ENCODE assay signal across 8 mouse cellular contexts in the genomic region with DNA sequence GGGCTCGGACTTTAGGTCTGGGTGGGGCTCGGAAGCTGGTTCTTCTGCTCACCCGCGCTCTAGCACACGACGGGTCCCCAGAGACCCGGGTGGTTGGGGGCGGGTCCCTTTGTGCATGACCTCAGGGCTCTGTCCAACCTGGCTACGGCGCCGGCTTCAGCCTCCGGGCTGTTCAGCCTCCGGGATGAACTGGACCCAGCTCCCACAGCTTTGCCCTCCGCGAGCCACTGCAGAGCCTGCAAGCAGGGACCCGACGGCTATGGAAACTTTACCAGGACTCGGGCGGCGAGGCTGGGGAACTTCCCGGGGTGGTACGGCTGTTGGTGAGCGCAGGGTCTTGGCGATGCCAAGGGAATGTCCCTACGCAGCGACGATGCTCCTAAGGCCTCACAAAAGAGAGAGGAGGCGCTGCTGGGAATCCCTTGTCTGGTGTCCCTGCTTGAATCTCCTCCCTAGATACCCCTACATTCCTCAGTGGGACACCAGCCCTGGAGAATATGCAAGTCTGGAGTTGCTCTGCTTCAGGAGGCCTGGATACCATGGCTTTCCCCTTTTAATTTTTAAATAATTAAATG. TPM values are rescaled to one million over a fixed set of nuclear protein-coding genes. Genes with fewer than 3 reads are reported as not detected.
DNase-seq lines count a peak whose midpoint lies in the region; ATAC-seq lines count a peak whose summit lies in the region.

No protein-coding gene starts in this region.

- peak overlapping the region; percentile 89 for H3K4me2 ChIP-seq in heart, embryonic 12.5 days
- H3K4me2 ChIP-seq in midbrain, embryonic 12.5 days (replicated peaks): peak overlapping the region; percentile 85

- WGBS in heart, embryonic 12.5 days: 2% methylated on average over 28 of the region's 28 CpGs
- WGBS in midbrain, embryonic 12.5 days: under 1% methylated on average over 27 of the region's 28 CpGs

- peak overlapping the region; percentile 67 for H3K4me3 ChIP-seq in heart, embryonic 12.5 days
- peak overlapping the region; percentile 83 for H3K4me3 ChIP-seq in midbrain, embryonic 12.5 days

- H3K36me3 ChIP-seq in heart, embryonic 12.5 days: no peaks in the 10 kb centered on the region
- H3K36me3 ChIP-seq in midbrain, embryonic 12.5 days: no peaks in the 10 kb centered on the region

- H3K9ac ChIP-seq in heart, embryonic 12.5 days: peak overlapping the region; percentile 74
- peak overlapping the region; percentile 84 for H3K9ac ChIP-seq in midbrain, embryonic 12.5 days (replicated peaks)

- DNase-seq in adrenal gland, adult (ENCODE audit: inconsistent age in 2 of 2, low spot score in 1 of 2): peak; percentile 50 to 77
- no peak for DNase-seq in adrenal gland, postnatal 4 days (ENCODE audit: low spot score in 2 of 2)
- DNase-seq in thymus, postnatal 4 days: peak; percentile 38
- no peak for DNase-seq in thymus, postnatal 0 days (ENCODE audit: low spot score)
- DNase-seq in kidney, postnatal 4 days: peak; percentile 64 to 76
- DNase-seq in natural killer cell, adult 2 months (ENCODE audit: low spot score in 2 of 2): no peak

- H3K27me3 ChIP-seq in heart, embryonic 12.5 days (replicated peaks): peaks cover 25% of the 10 kb centered on the region
- H3K27me3 ChIP-seq in midbrain, embryonic 12.5 days: peaks cover 31% of the 10 kb centered on the region

- no peak for ATAC-seq in heart, embryonic 12.5 days (ENCODE audit: insufficient number of reproducible peaks, low FRiP score)
- ATAC-seq in midbrain, embryonic 12.5 days (ENCODE audit: low FRiP score, low read depth): no peak; the same call in 1 of the 2 replicates

- H3K4me1 ChIP-seq in heart, embryonic 12.5 days (replicated peaks): peaks cover 29% of the 10 kb centered on the region
- peaks cover 42% of the 10 kb centered on the region for H3K4me1 ChIP-seq in midbrain, embryonic 12.5 days

- H3K27ac ChIP-seq in heart, embryonic 12.5 days (ENCODE audit: poor library complexity, severe bottlenecking): no peak overlapping the region
- H3K27ac ChIP-seq in midbrain, embryonic 12.5 days (replicated peaks): peak overlapping the region; percentile 49; the same call in 1 of the 2 replicates

- H3K9me3 ChIP-seq in heart, embryonic 12.5 days (replicated peaks): no peaks in the 10 kb centered on the region
- no peaks in the 10 kb centered on the region for H3K9me3 ChIP-seq in midbrain, embryonic 12.5 days

RNA-seq across cellular contexts. Expression of a gene that starts 0.7 kb away (rescaled TPM):
- total RNA-seq in adrenal gland, postnatal 4 days (2021): 10 to 100 TPM; 56.9 to 59.4 TPM
- polyA plus RNA-seq in thymus, postnatal 0 days (2015; fragmentation: Nextera tagmentation; extraction: Ambion mirVana): 31.2 and 40.0 TPM in 2 replicates
- 32.5 and 36.9 TPM in 2 replicates for polyA plus RNA-seq in heart, embryonic 12.5 days (2016; fragmentation: Nextera tagmentation; extraction: Ambion mirVana)
- polyA plus RNA-seq in midbrain, embryonic 12.5 days (2016; fragmentation: Nextera tagmentation; extraction: Ambion mirVana): 129 and 134 TPM in 2 replicates

RNA-seq across cellular contexts. Expression of a gene that starts 0.8 kb away (rescaled TPM):
- total RNA-seq in adrenal gland, postnatal 4 days (2021): 10 to 100 TPM; 42.3 to 45.5 TPM
- polyA plus RNA-seq in thymus, postnatal 0 days (2015; fragmentation: Nextera tagmentation; extraction: Ambion mirVana): 37.1 and 41.2 TPM in 2 replicates
- polyA plus RNA-seq in heart, embryonic 12.5 days (2016; fragmentation: Nextera tagmentation; extraction: Ambion mirVana): 48.4 and 50.3 TPM in 2 replicates
- polyA plus RNA-seq in midbrain, embryonic 12.5 days (2016; fragmentation: Nextera tagmentation; extraction: Ambion mirVana): 48.2 and 49.7 TPM in 2 replicates

RNA-seq across cellular contexts. Expression of a gene that starts 59.6 kb away (rescaled TPM):
- 10 to 100 TPM; 49.7 to 58.4 TPM for total RNA-seq in adrenal gland, postnatal 4 days (2021)
- 25.1 and 27.8 TPM in 2 replicates for polyA plus RNA-seq in thymus, postnatal 0 days (2015; fragmentation: Nextera tagmentation; extraction: Ambion mirVana)
- 24.0 and 24.9 TPM in 2 replicates for polyA plus RNA-seq in heart, embryonic 12.5 days (2016; fragmentation: Nextera tagmentation; extraction: Ambion mirVana)
- polyA plus RNA-seq in midbrain, embryonic 12.5 days (2016; fragmentation: Nextera tagmentation; extraction: Ambion mirVana): 40.2 and 42.2 TPM in 2 replicates

Comparison
In these comparisons a context has a peak if more than half of its experiments do, and no peak if none do; other contexts are left out.
1. DNase-seq: peak in adrenal gland, adult (2 of 2), thymus, postnatal 4 days (single experiment) and kidney, postnatal 4 days (2 of 2); none in adrenal gland, postnatal 4 days (0 of 2), thymus, postnatal 0 days (single experiment) and natural killer cell, adult 2 months (0 of 2).